Mouse (Mus musculus): ENCODE data around the gene Gk2.

Gene Gk2

GRCm38 (mm10) chr5:97456816-97457215 is at the start of gene Gk2:
TSS of gene Gk2 (minus strand) at chr5:97457021.
- no peak for DNase-seq

- DNase-seq, result no peak
These were observed 41.2 kb upstream of the Gk2 start for GRCm38 (mm10) chr5:97498041-97498440.

- DNase-seq, result no peak
These were observed 38.8 kb upstream of the Gk2 start for GRCm38 (mm10) chr5:97495488-97496092.

GRCm38 (mm10) chr5:97493421-97493820 is 36.6 kb upstream of the Gk2 start:
- no peak for DNase-seq

DNA sequence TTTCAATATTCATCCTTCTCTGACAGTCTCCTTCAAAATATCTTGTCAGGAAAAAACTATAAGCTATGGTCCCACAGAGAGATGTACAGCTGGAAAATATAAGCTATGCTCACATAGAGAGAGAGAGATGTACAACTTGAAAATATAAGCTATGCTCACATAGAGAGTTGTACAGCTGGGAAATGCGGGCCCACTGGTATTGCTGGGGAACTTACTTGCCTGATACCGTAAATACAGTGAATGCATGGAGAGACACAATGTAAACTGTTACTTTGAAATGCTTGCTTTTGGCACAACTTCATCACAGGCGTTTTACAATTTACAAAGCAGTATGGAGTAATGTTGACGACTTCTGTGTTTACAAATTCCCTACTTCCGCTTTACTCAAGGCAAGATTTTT is 29.3 kb upstream of the Gk2 start:
- no peak for DNase-seq

GRCm38 (mm10) chr5:97479991-97480390 is 23.2 kb upstream of the Gk2 start:
- no peak for DNase-seq

GRCm38 (mm10) chr5:97467246-97467645 is 10.4 kb upstream of the Gk2 start:
- no peak for DNase-seq

DNA sequence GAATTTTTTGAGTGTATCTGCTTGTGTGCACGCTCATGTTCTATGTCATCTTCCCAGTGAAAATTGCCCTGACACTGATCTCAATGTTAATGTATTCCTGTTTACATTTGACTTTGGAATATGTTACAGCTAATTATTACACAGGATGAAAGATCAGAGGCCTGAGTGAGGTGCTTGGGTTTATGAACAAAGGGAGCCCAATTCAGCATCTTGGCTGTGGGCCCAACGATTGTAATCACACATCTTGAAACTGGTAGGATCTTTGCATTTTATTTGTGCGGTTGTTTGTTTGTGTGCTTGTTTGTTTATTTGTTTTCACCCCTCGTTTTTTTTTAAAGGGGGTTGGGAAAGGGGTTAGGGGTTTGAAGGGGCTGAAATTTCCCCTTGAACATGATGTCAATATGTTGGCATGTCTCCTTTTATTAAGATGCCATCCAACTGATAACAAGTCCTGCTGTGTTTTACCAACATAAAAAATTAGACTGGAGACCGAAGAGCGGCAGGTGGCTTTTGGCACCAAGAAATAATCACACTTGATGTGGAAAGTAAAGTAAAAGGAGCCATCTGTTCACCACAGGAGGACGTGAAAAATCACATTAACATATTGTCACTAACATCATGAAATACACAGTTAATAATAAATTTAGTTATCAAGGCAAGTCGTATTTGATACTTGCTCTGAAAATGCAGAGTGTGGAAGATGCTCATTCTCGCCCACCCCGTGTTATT is 9.8 kb upstream of the Gk2 start:
- DNase-seq, result no peak

DNA sequence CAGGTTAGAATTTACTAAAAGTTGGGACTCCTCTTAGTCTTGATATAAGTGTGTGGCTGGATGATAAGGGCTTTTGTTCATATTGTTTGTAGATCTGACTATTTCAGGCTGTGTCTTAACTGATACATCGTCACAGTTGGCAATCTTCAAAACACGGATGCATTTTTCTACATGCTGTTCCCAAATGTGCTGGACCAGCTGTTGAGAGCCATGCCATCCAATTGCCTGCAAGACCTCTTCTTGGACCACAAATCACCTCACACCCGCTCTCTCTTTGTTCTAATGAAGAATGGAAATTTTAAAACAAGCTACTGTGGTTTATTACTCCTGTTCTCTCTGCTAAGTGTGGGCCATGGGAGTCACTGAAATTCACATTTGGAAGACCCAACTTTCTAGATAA is 9.1 kb upstream of the Gk2 start:
- no peak for DNase-seq

GRCm38 (mm10) chr5:97462856-97463255 is 6.0 kb upstream of the Gk2 start:
- DNase-seq, result no peak

- DNase-seq, result no peak
These were observed 5.4 kb downstream of the Gk2 start for GRCm38 (mm10) chr5:97451451-97451850.

- DNase-seq, result no peak
These were observed 12.6 kb downstream of the Gk2 start for GRCm38 (mm10) chr5:97444191-97444590.

DNA sequence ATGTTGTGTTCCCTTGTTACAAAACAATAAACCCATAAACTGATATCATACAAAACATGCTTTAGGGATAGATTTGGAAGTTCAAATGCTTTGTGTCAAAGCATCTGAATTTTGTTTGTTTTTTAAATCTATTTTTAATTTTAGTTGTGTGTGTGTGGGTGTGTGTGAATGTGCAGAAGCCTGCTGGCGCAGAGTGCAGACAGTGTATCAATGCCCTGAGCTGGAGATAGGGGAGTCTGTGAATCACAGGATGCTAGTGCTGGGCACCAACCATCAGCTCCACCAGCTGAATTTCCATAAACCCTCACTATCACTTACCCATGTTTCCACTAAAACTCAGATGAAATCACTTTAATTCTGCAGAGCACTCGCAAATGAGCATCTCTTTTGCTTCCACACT is 24.3 kb downstream of the Gk2 start:
- DNase-seq, result no peak

DNA sequence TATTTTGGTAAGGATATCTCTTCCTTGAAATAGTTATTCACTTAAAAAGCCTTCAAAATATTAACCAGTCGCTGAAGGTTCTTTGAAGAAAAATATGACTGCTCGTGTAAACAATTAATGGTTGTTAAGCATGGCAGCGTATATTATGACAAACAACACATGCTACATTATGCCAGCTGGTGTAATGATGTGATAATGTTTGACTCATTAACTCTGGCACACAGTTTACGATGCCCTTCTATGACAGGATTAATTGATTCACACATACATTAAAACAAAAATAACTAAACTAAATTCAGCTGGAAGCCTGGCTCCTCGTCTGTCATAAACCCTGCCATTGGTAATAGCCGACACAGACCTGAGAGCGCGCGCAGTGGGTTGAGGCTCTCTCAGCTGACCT is 26.8 kb downstream of the Gk2 start:
- DNase-seq, result no peak

- no peak for DNase-seq
These were observed 35.2 kb downstream of the Gk2 start for GRCm38 (mm10) chr5:97421669-97422068.

GRCm38 (mm10) chr5:97417185-97417584 is 39.6 kb downstream of the Gk2 start:
- DNase-seq, result no peak

DNA sequence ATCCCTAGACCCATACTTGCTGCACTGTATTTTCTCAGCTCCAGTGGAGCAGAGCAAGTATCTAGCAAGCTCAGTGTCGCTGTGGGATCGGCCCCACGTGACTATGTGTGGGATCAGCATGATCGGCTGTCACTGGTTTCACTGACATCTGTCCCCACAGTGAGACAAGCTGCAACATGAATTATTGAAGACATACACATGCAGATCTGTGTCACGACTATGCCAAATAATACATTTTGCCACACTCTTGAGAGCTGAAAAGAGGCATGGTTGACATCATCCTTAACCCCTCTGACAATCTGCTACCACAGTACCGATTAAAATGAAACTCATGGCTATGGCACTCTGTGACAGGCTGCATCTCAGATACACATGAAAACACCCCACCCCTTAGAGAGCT is 41.0 kb downstream of the Gk2 start:
- no peak for DNase-seq

DNA sequence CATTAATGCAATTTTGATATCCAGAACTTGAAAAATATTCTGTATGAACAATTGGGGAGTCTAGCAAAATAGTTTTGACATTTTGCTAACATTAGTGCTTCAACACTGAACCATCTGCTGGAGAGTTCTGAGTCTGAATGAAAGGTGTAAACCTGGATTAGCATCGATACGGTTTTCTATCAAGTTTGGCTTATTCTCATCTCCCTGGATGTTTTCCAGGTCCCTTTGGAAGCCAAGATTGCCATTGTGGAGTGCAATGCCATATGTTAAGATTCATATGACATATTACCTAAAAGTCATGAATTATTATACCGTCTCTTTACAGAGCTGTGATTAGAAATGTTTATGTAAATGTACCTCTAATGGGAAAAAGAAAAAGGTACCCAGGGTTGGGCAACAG is 43.1 kb downstream of the Gk2 start:
- no peak for DNase-seq

GRCm38 (mm10) chr5:97410190-97410589 is 46.6 kb downstream of the Gk2 start:
- DNase-seq, result no peak

DNA sequence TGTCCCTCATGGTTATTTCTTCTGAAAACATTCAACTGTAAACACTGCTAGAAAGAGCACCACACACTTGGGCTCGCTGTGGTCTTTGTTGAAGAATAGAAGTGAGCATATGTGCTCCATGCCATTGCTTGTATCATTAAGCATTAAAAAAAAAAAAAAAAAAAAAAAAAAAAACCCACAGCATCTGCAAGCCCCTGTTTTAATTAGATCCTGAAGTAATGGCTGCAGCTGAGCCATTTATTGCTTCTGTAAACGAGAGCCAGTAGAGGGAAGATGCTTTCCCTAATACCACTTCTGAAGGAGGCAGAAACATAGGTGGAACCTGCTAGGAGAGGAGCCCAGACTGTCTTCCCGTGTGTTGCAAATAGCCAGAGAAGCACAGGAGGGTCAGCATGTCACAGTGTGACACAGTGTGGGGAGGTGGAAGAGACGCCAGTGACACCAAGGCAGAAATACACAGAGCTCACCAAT is 47.6 kb downstream of the Gk2 start:
- no peak for DNase-seq
